Mouse (Mus musculus) cerebellum, adult 2 months (tissue): ENCODE data around the gene Abhd17b.

Experiments used
- CTCF ChIP-seq: fragments of 200-500 bp; IDR thresholded peaks from 2 replicates; pipeline ENCODE4 v1.5.1; 2011; ENCODE audit warnings: low read depth, mild to moderate bottlenecking, control low read depth, low read length, moderate library complexity, borderline replicate concordance; ENCODE audit not compliant: insufficient read depth
- POLR2A ChIP-seq: fragments of 200-500 bp; IDR thresholded peaks from 2 replicates; pipeline ENCODE4 v1.6.1; 2011; ENCODE audit warnings: low read length, control low read depth, borderline replicate concordance; ENCODE audit not compliant: insufficient read depth

DNA sequence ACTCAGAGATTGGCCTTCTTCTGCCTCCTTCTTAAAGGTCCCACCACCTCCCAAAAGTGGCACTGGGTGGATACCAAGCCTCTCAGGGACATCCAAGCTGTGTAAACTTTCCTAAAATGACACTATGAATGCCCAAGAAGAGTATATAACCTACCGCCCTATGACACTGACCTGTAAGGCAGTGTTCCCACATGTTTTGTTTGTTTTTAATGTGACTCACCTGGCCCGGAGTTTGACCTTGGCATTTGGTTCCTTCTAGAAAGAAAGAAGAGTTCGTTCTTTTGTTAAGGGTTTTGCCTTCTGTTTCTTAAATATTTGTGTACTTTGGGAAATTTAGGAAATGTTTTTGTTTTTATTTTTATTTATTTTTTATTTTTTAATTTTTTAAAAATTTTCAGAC lies 66.2 kb downstream of the Abhd17b start:
- TF ChIP-seq CTCF (no peak), POLR2A (no peak)
